Mouse (Mus musculus) hindbrain, embryonic 12.5 days (tissue): ENCODE data around the gene Ascc2. TPM values are rescaled to one million over a fixed set of nuclear protein-coding genes. Genes with fewer than 3 reads are reported as not detected.

ENCODE experiments used
- ATAC-seq: fragments of 200-750 bp; cut with Nextera tagmentation; 2 replicates; pipeline ENCODE4 v1.8.0; 2017; ENCODE audit warnings: moderate TSS enrichment; ENCODE audit not compliant: low FRiP score
- H3K27ac ChIP-seq: fragments of 300-500 bp; sonication (generic); 2 replicates; pipeline ENCODE4 v1.5.1; 2016; ENCODE audit warnings: mild to moderate bottlenecking
- H3K27me3 ChIP-seq: fragments of 300-500 bp; sonication (generic); 2 replicates; pipeline ENCODE4 v1.6.1; 2016; ENCODE audit warnings: mild to moderate bottlenecking
- H3K36me3 ChIP-seq: fragments of 300-500 bp; sonication (generic); 2 replicates; pipeline ENCODE4 v1.6.1; 2016; ENCODE audit warnings: mild to moderate bottlenecking
- H3K4me1 ChIP-seq: fragments of 300-500 bp; sonication (generic); 2 replicates; pipeline ENCODE4 v1.6.1; 2016
- H3K4me2 ChIP-seq: fragments of 300-500 bp; sonication (generic); replicated peaks from 2 replicates; pipeline ENCODE4 v1.6.1; 2016; ENCODE audit warnings: mild to moderate bottlenecking
- H3K4me3 ChIP-seq: fragments of 300-500 bp; sonication (generic); 2 replicates; pipeline ENCODE4 v1.5.1; 2016; ENCODE audit warnings: mild to moderate bottlenecking
- H3K9ac ChIP-seq: fragments of 300-500 bp; sonication (generic); 2 replicates; pipeline ENCODE4 v1.6.1; 2016; ENCODE audit warnings: mild to moderate bottlenecking, moderate library complexity
- H3K9me3 ChIP-seq: fragments of 300-500 bp; sonication (generic); replicated peaks from 2 replicates; pipeline ENCODE4 v1.6.1; 2016; ENCODE audit warnings: mild to moderate bottlenecking
- WGBS: fragments of 180-500 bp; shearing (Covaris S2); methylation state at CpG from one replicate; pipeline ENCODE4 v1.1.7; 2016; 5-methylcytosine and 5-hydroxymethylcytosine counted together
- polyA plus RNA-seq: library from polyadenylated mRNA; unstranded; fragments of >200 nt; fragmentation: Nextera tagmentation; extraction: Ambion mirVana; gene quantifications from 2 replicates; pipeline ENCODE4 v1.2.1, GENCODE M21; 2016

The Ascc2 gene
- polyA plus RNA-seq, 1 experiment from 2014 or later = 30.4 TPM

DNA sequence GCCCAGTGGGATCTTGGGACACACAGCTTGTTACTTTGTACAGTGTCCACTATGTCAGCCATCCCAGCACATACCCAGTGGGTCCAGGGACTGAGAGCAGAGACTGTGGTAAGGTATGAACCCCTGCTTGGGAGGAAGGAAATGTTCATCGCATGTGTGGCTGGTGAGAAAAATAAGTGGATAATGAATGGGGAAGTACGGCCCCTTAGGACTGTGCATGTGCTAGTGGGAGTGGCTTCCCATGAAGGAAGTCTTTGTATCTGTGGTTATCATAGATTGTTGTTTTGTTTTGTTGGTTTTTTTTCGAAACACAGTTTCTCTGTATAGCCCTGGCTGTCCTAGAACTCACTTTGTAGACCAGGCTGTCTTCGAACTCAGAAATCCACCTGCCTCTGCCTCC, 77.2 kb downstream of the Ascc2 start:
- 86% methylated on average over 4 of the region's 4 CpGs for WGBS

DNA sequence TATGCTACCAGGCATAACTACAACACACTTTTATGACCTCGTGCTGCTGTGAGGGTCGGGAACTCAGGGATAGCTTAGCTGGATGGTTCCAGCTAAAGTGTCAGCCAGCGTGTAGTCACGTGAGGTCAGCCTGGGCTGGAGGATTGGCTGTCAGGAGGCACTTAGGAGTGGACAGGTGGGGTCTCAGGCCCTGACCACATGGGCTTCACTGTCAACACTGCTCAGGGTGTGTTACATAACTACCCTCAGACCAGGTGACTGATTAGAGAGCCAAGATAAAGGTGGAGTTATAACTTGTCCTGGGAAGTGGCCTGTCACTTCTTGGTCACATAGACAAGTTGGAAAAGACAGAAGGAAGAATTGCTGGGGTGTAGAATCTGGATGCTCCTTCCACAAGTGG, 78.0 kb downstream of the Ascc2 start:
- ATAC-seq = no peak
- 87% methylated on average over 4 of the region's 4 CpGs for WGBS
- H3K4me2 ChIP-seq = no peak overlapping the region
- no peak overlapping the region for H3K27ac ChIP-seq
- H3K4me1 ChIP-seq = peaks cover 11% of the 10 kb centered on the region
- no peaks in the 10 kb centered on the region for H3K27me3 ChIP-seq
- no peaks in the 10 kb centered on the region for H3K36me3 ChIP-seq
- no peak overlapping the region for H3K4me3 ChIP-seq
- no peak overlapping the region for H3K9ac ChIP-seq
- no peaks in the 10 kb centered on the region for H3K9me3 ChIP-seq

More for the DNA sequence above, 77.2 kb downstream of the Ascc2 start:
- Histone ChIP-seq H3K4me3 (no peak overlapping the region), H3K4me2 (no peak overlapping the region), H3K36me3 (no peaks in the 10 kb centered on the region), H3K27ac (no peak overlapping the region), H3K9me3 (no peaks in the 10 kb centered on the region), H3K27me3 (no peaks in the 10 kb centered on the region), H3K9ac (no peak overlapping the region), H3K4me1 (peaks cover 3% of the 10 kb centered on the region)
- no peak for ATAC-seq

DNA sequence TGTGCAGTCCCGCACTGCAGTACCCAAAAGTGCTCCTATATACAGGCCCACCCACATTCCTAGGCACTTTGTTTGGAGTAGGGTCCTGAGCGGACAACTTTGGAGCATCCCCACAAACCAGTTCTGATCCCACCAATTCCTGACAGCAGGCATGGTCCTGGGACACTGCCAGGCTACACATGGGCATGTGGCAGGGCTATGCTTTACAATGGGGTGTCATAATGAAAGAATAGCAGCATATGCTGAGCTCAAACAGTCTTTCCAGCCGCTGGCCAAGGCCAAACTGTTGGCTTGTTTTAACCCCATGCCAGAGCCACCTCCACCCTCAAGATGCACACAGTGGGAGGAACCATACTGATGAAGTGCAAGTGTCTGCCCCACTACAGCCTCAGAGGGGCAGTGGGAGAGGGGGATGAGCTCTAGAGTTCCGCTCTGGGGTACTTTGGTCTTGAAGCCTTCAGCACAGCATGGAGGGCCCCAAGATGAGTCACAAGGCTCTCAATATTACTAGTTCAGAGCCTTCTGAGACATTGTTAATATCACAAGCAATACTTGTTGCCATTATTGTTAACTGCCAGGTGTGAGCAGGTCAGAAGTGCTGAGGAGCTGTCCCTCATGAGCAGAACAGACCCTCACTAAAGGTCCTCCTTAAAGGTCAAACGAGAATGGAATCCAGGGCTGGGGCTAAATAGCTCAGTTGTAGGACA, 79.1 kb downstream of the Ascc2 start:
- Histone ChIP-seq H3K9ac (no peak overlapping the region), H3K27me3 (no peaks in the 10 kb centered on the region), H3K4me1 (peaks cover 18% of the 10 kb centered on the region), H3K9me3 (no peaks in the 10 kb centered on the region), H3K4me3 (no peak overlapping the region), H3K27ac (no peak overlapping the region), H3K4me2 (no peak overlapping the region), H3K36me3 (no peaks in the 10 kb centered on the region)
- no peak for ATAC-seq
- 92% methylated on average over 5 of the region's 5 CpGs for WGBS

DNA sequence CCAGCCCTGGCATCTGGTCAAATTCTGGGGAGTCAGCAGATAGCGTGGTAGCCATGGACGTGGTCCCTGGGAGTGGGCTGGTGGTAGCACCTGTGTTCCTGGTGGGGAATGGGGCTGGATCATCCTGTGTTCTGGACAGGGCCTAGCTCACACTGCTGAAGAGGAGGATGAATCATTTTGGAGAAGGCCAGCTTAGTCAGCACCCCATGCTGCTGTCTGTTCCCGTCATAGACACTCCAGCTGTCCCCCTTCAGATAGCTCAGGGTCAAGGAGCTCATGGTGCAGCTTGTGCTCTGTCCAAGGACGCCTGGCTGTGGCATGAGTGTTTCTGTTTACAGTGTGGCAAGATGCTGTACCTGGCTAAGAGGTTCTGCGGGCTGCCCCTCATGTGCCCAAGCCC, 81.0 kb downstream of the Ascc2 start:
- Histone ChIP-seq H3K27ac (no peak overlapping the region), H3K4me3 (no peak overlapping the region), H3K27me3 (no peaks in the 10 kb centered on the region), H3K4me2 (no peak overlapping the region), H3K9ac (no peak overlapping the region), H3K9me3 (no peaks in the 10 kb centered on the region), H3K36me3 (peaks cover 15% of the 10 kb centered on the region), H3K4me1 (peaks cover 18% of the 10 kb centered on the region)
- 89% methylated on average over 5 of the region's 5 CpGs for WGBS
- no peak for ATAC-seq

DNA sequence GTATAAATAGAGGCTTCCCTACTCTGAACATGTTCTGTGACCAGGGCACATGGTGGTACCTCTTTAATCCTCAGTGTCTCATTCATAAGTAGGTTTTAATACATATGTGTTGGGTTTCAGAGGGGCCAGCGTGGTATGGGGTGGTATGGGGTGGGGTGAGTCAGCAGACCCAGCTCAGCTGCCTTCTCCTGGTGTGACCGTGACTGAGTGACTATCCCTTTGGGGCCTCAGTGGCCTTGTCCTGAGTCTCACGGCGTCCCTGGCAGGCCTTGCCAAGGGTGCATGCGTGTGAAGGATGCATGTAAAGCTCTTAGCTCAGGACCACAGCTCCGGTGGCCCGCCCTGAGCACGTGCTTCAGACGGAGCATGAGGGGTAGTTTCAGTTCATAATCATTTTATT, 82.4 kb downstream of the Ascc2 start:
- Histone ChIP-seq H3K4me1 (peaks cover 18% of the 10 kb centered on the region), H3K27me3 (no peaks in the 10 kb centered on the region)
- ATAC-seq = no peak

DNA sequence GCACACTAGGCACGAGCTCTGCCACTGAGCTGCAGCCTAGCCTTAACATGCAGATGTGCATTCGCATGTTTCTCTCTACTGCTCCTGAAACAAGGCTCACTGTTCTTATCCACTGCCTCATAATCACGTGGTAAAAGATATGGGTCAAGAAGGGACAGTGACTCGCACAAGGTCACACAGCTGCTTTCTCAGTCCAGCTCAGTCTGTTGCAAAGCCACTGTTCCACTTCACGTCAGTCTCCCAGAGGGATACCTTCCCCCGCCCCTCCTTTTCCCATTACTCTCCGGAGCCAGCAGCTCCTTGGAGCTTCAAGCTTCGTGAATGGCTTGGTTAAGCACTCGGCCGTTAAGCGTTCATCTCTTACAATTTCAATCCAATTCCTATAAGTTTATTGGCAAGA, 82.8 kb downstream of the Ascc2 start:
- Histone ChIP-seq H3K4me1 (peaks cover 18% of the 10 kb centered on the region), H3K27me3 (no peaks in the 10 kb centered on the region), H3K36me3 (peaks cover 26% of the 10 kb centered on the region), H3K9ac (no peak overlapping the region), H3K4me2 (no peak overlapping the region), H3K4me3 (no peak overlapping the region), H3K9me3 (no peaks in the 10 kb centered on the region), H3K27ac (no peak overlapping the region)
- no peak for ATAC-seq
- WGBS = 65% methylated on average over 11 of the region's 11 CpGs

More for the DNA sequence above, 82.4 kb downstream of the Ascc2 start:
- no peaks in the 10 kb centered on the region for H3K9me3 ChIP-seq
- peaks cover 23% of the 10 kb centered on the region for H3K36me3 ChIP-seq
- 87% methylated on average over 9 of the region's 9 CpGs for WGBS
- H3K4me3 ChIP-seq = no peak overlapping the region
- 0 out of 2 replicates have a peak overlapping the region, but pooled peaks have one; percentile 19 for H3K9ac ChIP-seq
- no peak overlapping the region for H3K27ac ChIP-seq
- H3K4me2 ChIP-seq = no peak overlapping the region

DNA sequence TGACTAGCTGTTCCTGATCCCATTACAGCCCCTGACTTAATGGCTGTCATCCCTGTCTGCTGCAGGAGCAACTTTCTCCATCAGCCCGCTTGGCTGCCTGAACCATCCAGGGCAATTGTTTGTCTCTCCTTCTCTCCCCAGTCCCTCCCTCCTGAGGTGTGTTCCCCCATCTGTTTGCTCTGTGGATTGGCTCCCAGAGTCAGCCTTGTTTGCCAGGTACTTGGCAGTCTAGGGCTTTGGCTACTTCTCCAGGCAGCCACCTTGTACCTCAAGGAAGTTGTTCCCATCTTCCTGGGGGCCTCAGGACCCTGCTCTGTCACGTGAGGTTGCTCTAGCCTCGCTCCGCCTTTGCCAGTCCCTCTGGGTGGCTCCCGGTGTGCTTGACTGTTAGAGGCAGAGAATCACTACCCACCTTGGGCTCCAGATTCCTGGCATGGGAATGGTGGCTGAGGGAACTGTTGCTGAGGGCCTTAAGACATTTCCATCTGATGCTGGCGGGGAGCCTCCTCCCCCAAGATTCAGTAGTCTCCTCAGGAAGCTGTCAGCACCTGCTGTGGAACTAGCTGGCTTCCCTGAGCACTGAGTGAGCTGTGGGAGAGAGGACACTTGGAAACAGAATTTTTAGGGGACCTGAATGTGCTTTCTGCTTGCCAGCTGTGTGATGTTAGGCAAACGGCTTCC, 83.5 kb downstream of the Ascc2 start:
- no peak overlapping the region for H3K4me2 ChIP-seq
- H3K27ac ChIP-seq = no peak overlapping the region
- 48% methylated on average over 7 of the region's 7 CpGs for WGBS
- ATAC-seq = no peak
- H3K27me3 ChIP-seq = no peaks in the 10 kb centered on the region
- no peak overlapping the region for H3K9ac ChIP-seq
- peaks cover 31% of the 10 kb centered on the region for H3K36me3 ChIP-seq
- H3K4me3 ChIP-seq = no peak overlapping the region
- H3K9me3 ChIP-seq = no peaks in the 10 kb centered on the region
- peaks cover 18% of the 10 kb centered on the region for H3K4me1 ChIP-seq

DNA sequence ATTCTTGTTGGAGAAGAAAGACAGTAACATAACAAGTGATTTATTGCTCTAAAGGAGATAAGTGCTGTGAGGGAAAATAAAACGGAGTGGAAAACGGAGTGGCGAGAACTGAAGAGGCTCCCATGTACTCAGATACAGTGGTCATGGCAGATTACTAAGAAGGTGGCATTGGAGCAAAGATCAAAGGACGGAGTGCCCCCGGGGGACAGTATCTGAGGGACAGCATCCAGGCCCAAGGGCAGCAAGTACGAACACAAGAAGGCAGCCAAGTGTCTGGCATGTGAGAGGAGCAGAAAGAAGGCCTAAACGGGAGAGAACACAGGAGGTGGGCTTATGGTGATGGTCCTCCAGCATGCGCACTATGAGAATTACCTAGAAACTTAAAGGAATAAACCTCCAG, 84.2 kb downstream of the Ascc2 start:
- H3K9me3 ChIP-seq = no peaks in the 10 kb centered on the region
- 80% methylated on average over 8 of the region's 8 CpGs for WGBS
- H3K4me2 ChIP-seq = no peak overlapping the region
- H3K4me1 ChIP-seq = peaks cover 18% of the 10 kb centered on the region
- no peak for ATAC-seq
- H3K4me3 ChIP-seq = no peak overlapping the region
- no peak overlapping the region for H3K9ac ChIP-seq
- H3K27me3 ChIP-seq = no peaks in the 10 kb centered on the region
- H3K27ac ChIP-seq = no peak overlapping the region
- peaks cover 36% of the 10 kb centered on the region for H3K36me3 ChIP-seq

DNA sequence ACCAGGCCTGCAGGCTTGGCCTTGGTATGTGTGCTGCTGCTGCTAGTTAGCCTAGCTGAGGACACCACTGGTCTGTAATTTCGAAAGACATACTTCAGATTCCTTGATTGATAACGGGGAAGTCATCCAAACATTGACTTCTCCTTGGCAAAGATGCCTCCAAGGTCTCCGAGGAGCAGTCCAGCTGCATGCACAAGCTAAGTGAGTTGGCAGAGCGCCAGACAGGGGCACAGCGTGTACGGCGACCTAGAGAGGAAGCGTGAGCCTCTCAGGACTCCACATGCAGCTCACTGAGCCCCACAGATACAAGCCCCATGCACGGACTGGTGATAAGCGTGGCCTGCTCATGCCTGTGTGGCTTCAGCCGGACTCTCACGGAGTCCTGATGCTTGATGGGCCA, 92.1 kb downstream of the Ascc2 start:
- WGBS = 67% methylated on average over 12 of the region's 12 CpGs
- no peaks in the 10 kb centered on the region for H3K9me3 ChIP-seq
- ATAC-seq = peak; percentile 35; the same call in 1 of the 2 replicates
- peaks cover 19% of the 10 kb centered on the region; the same call in 1 of the 2 replicates for H3K36me3 ChIP-seq
- no peak overlapping the region for H3K4me3 ChIP-seq
- H3K4me1 ChIP-seq = peaks cover 9% of the 10 kb centered on the region; the same call in 1 of the 2 replicates
- H3K9ac ChIP-seq = no peak overlapping the region
- H3K4me2 ChIP-seq = no peak overlapping the region
- H3K27ac ChIP-seq = no peak overlapping the region
- no peaks in the 10 kb centered on the region for H3K27me3 ChIP-seq

DNA sequence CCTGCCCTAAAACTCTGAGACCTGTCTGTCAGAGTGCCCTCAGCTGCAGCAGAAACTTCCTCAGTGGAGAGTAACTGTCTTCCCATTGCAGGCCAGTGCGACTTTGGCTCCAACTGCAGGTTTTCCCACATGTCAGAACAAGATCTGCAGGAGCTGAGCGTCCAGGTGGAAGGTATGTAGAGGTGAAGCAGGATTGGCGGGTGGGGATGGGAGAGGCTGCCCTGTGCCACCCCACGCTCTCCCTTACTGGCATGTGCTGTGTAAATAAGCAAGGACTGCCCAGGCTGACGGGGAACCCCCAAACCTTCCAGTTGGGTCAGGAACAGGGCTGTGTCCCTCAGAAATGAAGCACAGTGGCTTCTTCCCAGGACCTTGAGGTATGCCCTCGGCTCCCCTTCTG, 92.5 kb downstream of the Ascc2 start:
- Histone ChIP-seq H3K9ac (no peak overlapping the region), H3K27me3 (no peaks in the 10 kb centered on the region), H3K9me3 (no peaks in the 10 kb centered on the region), H3K4me2 (no peak overlapping the region), H3K4me3 (no peak overlapping the region), H3K4me1 (peaks cover 9% of the 10 kb centered on the region; the same call in 1 of the 2 replicates), H3K27ac (no peak overlapping the region), H3K36me3 (peaks cover 16% of the 10 kb centered on the region; the same call in 1 of the 2 replicates)
- WGBS = 79% methylated on average over 6 of the region's 6 CpGs
- no peak for ATAC-seq

DNA sequence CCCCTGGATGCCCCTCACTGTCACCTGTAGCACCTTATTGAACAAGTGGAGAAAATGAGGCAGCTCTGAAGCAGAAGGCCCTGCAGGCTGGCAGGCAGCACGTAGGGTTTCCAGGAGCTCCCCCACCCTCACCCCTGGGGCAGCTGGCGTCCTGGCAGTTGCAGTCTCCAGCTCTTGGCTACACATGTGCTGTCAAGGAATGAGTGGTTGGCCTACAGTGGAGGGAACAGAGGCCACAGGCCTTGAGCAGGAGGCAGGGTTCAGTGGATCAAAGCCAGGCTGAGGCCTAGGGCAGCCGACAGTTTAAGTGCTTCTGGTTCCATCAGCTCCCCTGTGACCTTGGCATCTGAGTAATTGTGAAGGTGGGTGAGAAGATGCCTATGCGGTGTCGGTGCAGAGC, 93.4 kb downstream of the Ascc2 start:
- 85% methylated on average over 5 of the region's 5 CpGs for WGBS
- Histone ChIP-seq H3K4me3 (no peak overlapping the region), H3K9me3 (no peaks in the 10 kb centered on the region), H3K4me2 (no peak overlapping the region), H3K4me1 (peaks cover 12% of the 10 kb centered on the region), H3K9ac (no peak overlapping the region), H3K27me3 (no peaks in the 10 kb centered on the region), H3K27ac (no peak overlapping the region), H3K36me3 (peaks cover 9% of the 10 kb centered on the region; the same call in 1 of the 2 replicates)
- ATAC-seq = no peak

DNA sequence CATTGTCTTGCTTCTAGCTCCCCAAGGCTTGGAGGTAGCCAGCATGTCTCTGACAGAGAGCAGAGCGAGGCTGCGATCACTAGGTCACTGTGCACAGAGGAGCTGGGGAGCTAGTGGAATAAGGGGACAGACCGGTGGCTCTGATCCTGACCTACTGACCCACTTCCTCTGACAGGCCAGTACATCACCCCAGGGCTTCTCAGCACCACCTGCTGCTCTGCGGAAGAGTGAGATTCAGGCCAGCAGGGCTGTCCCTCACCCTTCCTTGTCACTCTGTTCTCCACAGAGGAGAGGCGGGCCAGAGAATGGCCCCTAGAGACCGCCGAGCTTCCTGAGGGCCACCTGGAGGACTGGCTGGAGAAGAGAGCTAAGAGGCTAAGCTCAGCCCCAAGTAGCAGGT, 94.2 kb downstream of the Ascc2 start:
- H3K36me3 ChIP-seq = 0 out of 2 replicates have a peak, but pooled peaks cover 3% of the 10 kb centered on the region
- 0 out of 2 replicates have a peak overlapping the region, but pooled peaks have one; percentile 4 for H3K9ac ChIP-seq
- H3K4me1 ChIP-seq = peaks cover 15% of the 10 kb centered on the region
- H3K9me3 ChIP-seq = no peaks in the 10 kb centered on the region
- H3K27ac ChIP-seq = no peak overlapping the region
- ATAC-seq = no peak
- no peak overlapping the region for H3K4me3 ChIP-seq
- WGBS = 56% methylated on average over 7 of the region's 7 CpGs
- no peak overlapping the region for H3K4me2 ChIP-seq
- no peaks in the 10 kb centered on the region for H3K27me3 ChIP-seq
